Mouse (Mus musculus) small intestine, adult 2 months (tissue): Measurements from ENCODE around the gene Dop1a.
A peak's percentile ranks its signal among the peaks of the same experiment; 100 is the strongest.

Experiments
- CTCF ChIP-seq: fragments of 200-500 bp; IDR thresholded peaks from 2 replicates; pipeline ENCODE4 v1.5.1; 2012; ENCODE audit warnings: low read depth, mild to moderate bottlenecking, control low read depth, inconsistent platforms, low read length, moderate library complexity, mixed read lengths; ENCODE audit not compliant: insufficient replicate concordance, insufficient read length; ENCODE audit errors: extremely low read depth
- POLR2A ChIP-seq: fragments of 200-500 bp; IDR thresholded peaks from 2 replicates; pipeline ENCODE4 v1.6.1; 2012; ENCODE audit warnings: low read depth, mild to moderate bottlenecking, control low read depth, inconsistent platforms, low read length, moderate library complexity

DNA sequence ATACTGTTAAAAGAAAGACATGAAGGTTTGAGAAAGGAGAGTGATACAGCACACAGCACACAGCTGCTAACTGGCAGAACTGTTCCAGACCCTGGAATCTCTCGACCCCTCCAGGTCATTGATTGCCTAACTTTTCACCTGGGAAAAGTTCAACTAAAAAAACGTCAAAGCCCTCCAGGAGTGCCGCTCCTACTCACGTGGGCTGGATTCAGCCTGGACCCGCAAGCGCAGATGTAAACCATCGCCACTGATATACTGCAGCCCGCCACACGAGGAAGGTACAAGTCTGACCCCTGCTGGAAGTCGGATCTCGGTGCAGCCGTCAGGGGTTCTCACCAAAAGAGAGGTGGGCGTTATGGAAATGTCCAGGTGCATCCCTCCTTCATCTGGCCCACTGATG, 15.3 kb upstream of the Dop1a start:
- TF ChIP-seq CTCF, result peak; percentile 68; the same call in 1 of the 2 replicates
- TF ChIP-seq POLR2A, result no peak
